Mouse (Mus musculus): ENCODE measurements at regions not wholly inside any gene's neighbourhood (a gene's known extent, or its start where the extent isn't known, plus 50 kb on each side); places are given as distances from the start of the nearest gene placed in this dataset.

- WGBS, result 64% methylated on average over 3 of the region's 3 CpGs
- no peak overlapping the region for H3K9ac ChIP-seq (replicated peaks; ENCODE audit: low read depth, low read length)
- no peak overlapping the region for H3K27ac ChIP-seq (ENCODE audit: low read depth)
- no peaks in the 10 kb centered on the region for H3K9me3 ChIP-seq (replicated peaks; ENCODE audit: control insufficient read depth, low read length)
- H3K36me3 ChIP-seq (replicated peaks; ENCODE audit: control insufficient read depth, insufficient read depth, low read length), result no peaks in the 10 kb centered on the region
- no peaks in the 10 kb centered on the region for H3K27me3 ChIP-seq (ENCODE audit: control insufficient read depth, insufficient read depth, low read length)
- DNase-seq (ENCODE audit: low spot score), result no peak
- H3K4me2 ChIP-seq (ENCODE audit: low read depth, low read length), result no peak overlapping the region
- H3K4me1 ChIP-seq (ENCODE audit: control insufficient read depth, insufficient read depth), result no peaks in the 10 kb centered on the region
- H3K4me3 ChIP-seq (ENCODE audit: low read depth, low read length), result no peak overlapping the region
- ATAC-seq (ENCODE audit: insufficient read depth, low read depth), result no peak
- TF ChIP-seq CTCF (IDR thresholded peaks at IDR 0.05; ENCODE audit: low read depth) (no peak), EP300 (IDR thresholded peaks at IDR 0.05; ENCODE audit: low read depth) (no peak)
These were observed 592.3 kb downstream of the Pdha2 start for GRCm38 (mm10) chr3:140619885-140620284.
